In genomic region chrX:140956272-140956940, GRCm38 (mm10) we compare ENCODE assay signal across 8 mouse cellular contexts. TPM values are rescaled to one million over a fixed set of nuclear protein-coding genes. Genes with fewer than 3 reads are reported as not detected.
DNase-seq lines count a peak whose midpoint lies in the region; ATAC-seq lines count a peak whose summit lies in the region.

TSS of gene Psmd10 (minus strand) at chrX:140956728.
TSS of gene Atg4a (plus strand) at chrX:140956907.

- ATAC-seq in megakaryocyte progenitor cell, adult 5-6 weeks (replicated peaks; ENCODE audit: poor library complexity) = peak; percentile 93

- DNase-seq in adipocyte (ENCODE audit: low spot score) = peak; percentile 96
- peak; percentile 90 for DNase-seq in embryo, embryonic 10 days (ENCODE audit: low spot score)
- peak; percentile 80 for DNase-seq in gastrocnemius, postnatal 10 days
- peak; percentile 96 for DNase-seq in induced T-regulatory cell, adult 2 months (ENCODE audit: low read depth)
- DNase-seq in left cerebral cortex, adult 9 months (ENCODE audit: low spot score in 2 of 2) = peak; percentile 91 to 95
- peak; percentile 84 for DNase-seq in right cerebral cortex, postnatal 14 days
- DNase-seq in urinary bladder, postnatal 36 days (ENCODE audit: low spot score in 2 of 2) = peak; percentile 77 to 88

RNA-seq across cellular contexts. Expression of gene Psmd10, which starts in this region (rescaled TPM):
- 10 to 100 TPM; 14.7 to 16.0 TPM for total RNA-seq in gastrocnemius, postnatal 10 days (2021)
- total RNA-seq in megakaryocyte progenitor cell, adult 5-6 weeks (2015) = 23.3 and 30.7 TPM in 2 replicates
- total RNA-seq in megakaryocyte progenitor cell, adult 5-6 weeks (2017) = 44.2 and 55.4 TPM in 2 replicates

RNA-seq across cellular contexts. Expression of gene Atg4a, which starts in this region (rescaled TPM):
- 10 to 100 TPM; 24.6 to 25.9 TPM for total RNA-seq in gastrocnemius, postnatal 10 days (2021)
- total RNA-seq in megakaryocyte progenitor cell, adult 5-6 weeks (2015) = 20.1 and 21.5 TPM in 2 replicates
- total RNA-seq in megakaryocyte progenitor cell, adult 5-6 weeks (2017) = 26.2 and 28.3 TPM in 2 replicates

Comparison
In these comparisons a context has a peak if more than half of its experiments do, and no peak if none do; other contexts are left out.
1. Peak in every context shown above with its lines: DNase-seq and ATAC-seq.